Mouse (Mus musculus) spleen, adult 2 months (tissue): ENCODE measurements around the gene Pcnx.

Experiments used
- CTCF ChIP-seq: fragments of 200-500 bp; IDR thresholded peaks from 2 replicates; pipeline ENCODE4 v1.5.1; 2011; ENCODE audit warnings: mild to moderate bottlenecking, inconsistent platforms; ENCODE audit not compliant: insufficient read depth, insufficient read length, insufficient replicate concordance; ENCODE audit errors: extremely low read depth
- POLR2A ChIP-seq: fragments of 200-500 bp; IDR thresholded peaks from 2 replicates; pipeline ENCODE4 v1.6.1; 2011; ENCODE audit warnings: low read depth, low read length, inconsistent platforms

- TF ChIP-seq CTCF (no peak), POLR2A (no peak)
Measured at GRCm38 (mm10) chr12:81905865-81906264, 46.0 kb downstream of the Pcnx start.
